Comparison of ENCODE assay signal across 9 mouse cellular contexts in the genomic region with DNA sequence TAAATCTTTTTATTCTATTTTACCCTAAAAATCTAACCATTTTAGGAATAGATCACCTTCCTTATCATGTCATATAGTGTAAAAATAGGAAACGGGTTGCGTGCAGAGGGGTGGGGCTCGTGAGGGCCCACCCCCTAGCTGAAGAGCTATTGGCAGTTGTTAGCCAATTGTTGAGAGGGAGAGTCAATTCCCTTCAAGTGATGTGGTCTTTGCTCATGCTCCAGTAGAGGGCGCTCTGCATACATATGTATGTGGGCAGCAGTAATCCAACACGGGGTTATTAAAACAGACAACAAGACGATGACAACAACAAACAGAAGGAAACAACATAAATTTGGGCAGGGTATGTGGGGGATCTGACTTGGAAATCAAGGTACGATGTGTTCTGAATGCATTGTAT. TPM values are rescaled to one million over a fixed set of nuclear protein-coding genes. Genes with fewer than 3 reads are reported as not detected.
DNase-seq lines count a peak whose midpoint lies in the region; ATAC-seq lines count a peak whose summit lies in the region.
"Had no signal": no experiment of that assay in that cellular context is flagged by ENCODE, and none has a peak within 500 bp of the region (broad histone marks: within the 10 kb centered on the region; RNA-seq: fewer than 3 reads in every experiment).

No protein-coding gene starts in this region.

- ATAC-seq in cerebellum, adult (ENCODE audit: insufficient number of reproducible peaks, low FRiP score, low TSS enrichment), result no peak
- ATAC-seq in common myeloid progenitor, adult 5-6 weeks (replicated peaks; ENCODE audit: low read depth, poor library complexity, severe bottlenecking), result peak; percentile 60; the same call in 1 of the 2 replicates

- DNase-seq in cerebellum, adult 18-20 months, result peak; percentile 3 to 6
- DNase-seq in lung, postnatal 36 days, result peak; percentile 15
- DNase-seq in lung, postnatal 4 days, result no peak
- peak; percentile 29 for DNase-seq in retina, embryonic 14.5 days (ENCODE audit: low spot score)
- DNase-seq in gastrocnemius, postnatal 10 days, result no peak
- no peak for DNase-seq in Muller cell, postnatal 12 days (ENCODE audit: inconsistent ontology term)

RNA-seq across cellular contexts. Expression of a gene that starts 42.3 kb away (rescaled TPM):
- total RNA-seq in common myeloid progenitor, adult 5-6 weeks (2017), result not detected in 2 replicates
- total RNA-seq in gastrocnemius, postnatal 10 days (2021), result not detected
- total RNA-seq: gastrocnemius, postnatal 4 days had no signal

Comparison
In these comparisons a context has a peak if more than half of its experiments do, and no peak if none do; other contexts are left out.
1. DNase-seq: peak in cerebellum, adult 18-20 months (2 of 2), lung, postnatal 36 days (single experiment) and retina, embryonic 14.5 days (single experiment); none in lung, postnatal 4 days (0 of 2), gastrocnemius, postnatal 10 days (single experiment) and Muller cell, postnatal 12 days (single experiment).